Mouse (Mus musculus) ES-E14 (cell line): ENCODE data around the gene Rnf220. TPM values are rescaled to one million over a fixed set of nuclear protein-coding genes. Genes with fewer than 3 reads are reported as not detected.
A peak's percentile ranks its signal among the peaks of the same experiment; 100 is the strongest.

ENCODE experiments used
- DNase-seq: peaks from one replicate; pipeline ENCODE4 v3.0.0-alpha.2; 2013; ENCODE audit warnings: low read depth, low spot score
- H3K27ac ChIP-seq: 2 replicates; pipeline ENCODE4 v1.5.1; 2012; ENCODE audit warnings: low read depth, mild to moderate bottlenecking, low read length, moderate library complexity, mixed read lengths; ENCODE audit not compliant: poor library complexity, insufficient read depth, severe bottlenecking
- H3K36me3 ChIP-seq: 2 replicates; pipeline ENCODE4 v1.6.1; 2012; ENCODE audit warnings: mild to moderate bottlenecking, low read length, moderate library complexity, mixed read lengths; ENCODE audit not compliant: control insufficient read depth, poor library complexity, insufficient read depth, severe bottlenecking
- H3K4me1 ChIP-seq, 2 experiments: fragments of 150-350 bp in 1 of 2; sonication (generic) in 1 of 2; 2 replicates each; pipeline ENCODE4 v1.6.1; 2012; ENCODE audit warnings: low read length in 2 of 2, mild to moderate bottlenecking in 1 of 2, mixed read lengths in 1 of 2; ENCODE audit not compliant: control insufficient read depth in 2 of 2, insufficient read depth in 2 of 2, poor library complexity in 1 of 2
- H3K4me3 ChIP-seq, 2 experiments: fragments of 150-350 bp in 1 of 2; sonication (generic) in 1 of 2; 2 replicates each; pipeline ENCODE4 v1.5.1; 2012; ENCODE audit warnings: low read length in 2 of 2, low read depth in 1 of 2, mild to moderate bottlenecking in 1 of 2, mixed read lengths in 1 of 2; ENCODE audit not compliant: insufficient read depth in 1 of 2, poor library complexity in 1 of 2, severe bottlenecking in 1 of 2
- H3K9ac ChIP-seq: 2 replicates; pipeline ENCODE4 v1.6.1; 2012; ENCODE audit warnings: low read depth, mild to moderate bottlenecking, low read length, mixed read lengths; ENCODE audit not compliant: poor library complexity, insufficient read depth, severe bottlenecking
- H3K9me3 ChIP-seq: fragments of 150-350 bp; sonication (generic); 2 replicates; pipeline ENCODE4 v1.6.1; 2012; ENCODE audit warnings: low read depth, mild to moderate bottlenecking, low read length; ENCODE audit not compliant: control insufficient read depth, insufficient read depth
- CHD2 ChIP-seq: IDR thresholded peaks from 2 replicates; pipeline ENCODE4 v1.6.1; 2014; ENCODE audit warnings: mild to moderate bottlenecking, low read depth, low read length, inconsistent platforms
- HCFC1 ChIP-seq: IDR thresholded peaks from 2 replicates; pipeline ENCODE4 v1.6.1; 2012; ENCODE audit warnings: low read length, inconsistent platforms, borderline replicate concordance; ENCODE audit not compliant: insufficient read depth
- MAFK ChIP-seq: IDR thresholded peaks from 2 replicates; pipeline ENCODE4 v1.6.1; 2014; ENCODE audit warnings: mild to moderate bottlenecking, low read depth, low read length, inconsistent platforms; ENCODE audit not compliant: insufficient read depth
- ZC3H11A ChIP-seq: IDR thresholded peaks from 2 replicates; pipeline ENCODE4 v1.6.1; 2012; ENCODE audit warnings: low read depth, mild to moderate bottlenecking, inconsistent platforms, low read length, borderline replicate concordance
- ZNF384 ChIP-seq: IDR thresholded peaks from 2 replicates; pipeline ENCODE4 v1.6.1; 2012; ENCODE audit warnings: low read depth, low read length, inconsistent platforms
- in situ Hi-C, 2 experiments: fragments of 600-800 bp; cut with MboI; formaldehyde crosslinking; loops; one replicate each; pipeline ENCODE4 v1.15.1; 2025; ENCODE audit warnings: low sequenced_read_pairs in 2 of 2, inconsistent platforms in 1 of 2; ENCODE audit not compliant: unreplicated experiment in 2 of 2
- total RNA-seq: library from RNA; depleted of rRNA; stranded (reverse); fragments of 300-350 nt; gene quantifications from 2 replicates; pipeline ENCODE4 v1.2.3, GENCODE M21; 2012

Gene Rnf220
- total RNA-seq, 1 experiment, result 130 TPM

DNA sequence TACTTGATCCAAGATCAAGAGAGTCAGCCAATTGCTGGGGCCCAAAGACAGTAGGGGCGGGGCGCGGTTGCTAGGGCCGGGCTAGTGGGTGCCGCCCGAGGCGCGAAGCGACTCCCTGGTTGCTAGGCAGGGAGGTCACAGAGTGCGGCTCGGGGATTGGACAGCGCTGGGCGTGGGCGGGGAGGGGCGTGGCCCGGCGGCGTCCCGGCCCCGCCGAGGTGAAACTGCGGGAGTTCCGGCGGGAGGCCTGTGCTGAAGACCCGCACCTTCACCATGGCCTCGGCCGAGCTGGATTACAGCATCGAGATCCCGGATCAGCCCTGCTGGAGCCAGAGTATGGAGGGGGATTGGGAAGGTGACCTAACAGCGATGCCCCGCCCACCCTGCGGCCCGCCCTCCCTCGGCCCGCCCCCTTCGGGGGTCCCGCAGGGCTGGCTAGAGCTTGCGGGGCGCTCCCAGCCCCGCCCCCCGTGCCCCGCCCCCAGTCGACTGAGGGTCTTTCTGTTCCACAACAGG is 245.0 kb downstream of the Rnf220 start, which contains the start of the genes Tmem53 and Armh1:
Gene Tmem53, plus strand, starts transcription at position 151 of the 516 bp plus-strand sequence.
Gene Armh1, minus strand, starts transcription at position 325 of the 516 bp plus-strand sequence.
- in situ Hi-C loops, result no loop called here
- Histone ChIP-seq H3K9ac (peak within 1 kb of the TSS; percentile 88), H3K36me3 (no peaks in the 10 kb centered on the region), H3K4me3 (peak within 1 kb of the TSS; percentile 92 to 95), H3K4me1 (peaks cover 3 to 4% of the 10 kb centered on the region in 2 experiments; a peak in 3 of 4 replicates), H3K9me3 (no peaks in the 10 kb centered on the region), H3K27ac (peak within 1 kb of the TSS; percentile 91)
- TF ChIP-seq ZC3H11A (no peak), HCFC1 (peak; percentile 44; the same call in 1 of the 2 replicates)
- peak; percentile 96 for DNase-seq

DNA sequence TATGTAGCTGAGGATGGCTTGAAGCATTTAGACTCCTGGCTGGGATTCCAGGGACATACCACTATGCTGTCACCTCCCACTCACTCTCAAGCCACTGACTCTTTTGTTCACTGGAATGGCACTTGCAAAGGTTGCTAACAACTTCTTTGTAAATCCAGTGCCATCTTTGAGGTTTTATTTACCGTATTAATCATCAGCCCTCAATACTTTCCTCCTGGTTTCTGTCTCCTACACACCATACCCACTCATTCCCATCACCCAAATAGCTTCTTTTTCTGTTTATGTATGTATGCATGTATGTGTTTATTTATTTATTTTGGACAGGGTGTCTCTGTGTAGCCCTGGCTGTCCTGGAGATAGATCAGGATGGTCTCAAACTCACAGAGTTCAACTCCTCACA is 245.9 kb downstream of the Rnf220 start:
- in situ Hi-C loops, result no loop called here
- peaks cover 3 to 4% of the 10 kb centered on the region in 2 experiments; a peak in 3 of 4 replicates for H3K4me1 ChIP-seq
- H3K27ac ChIP-seq, result no peak overlapping the region
- TF ChIP-seq HCFC1 (no peak), ZC3H11A (no peak), ZNF384 (no peak), MAFK (no peak), CHD2 (no peak)
- DNase-seq, result no peak
- H3K9ac ChIP-seq, result no peak overlapping the region
- peak overlapping the region in 1 of 2 experiments; percentile 60; a peak in 2 of 4 replicates for H3K4me3 ChIP-seq
- H3K36me3 ChIP-seq, result no peaks in the 10 kb centered on the region
- H3K9me3 ChIP-seq, result no peaks in the 10 kb centered on the region

DNA sequence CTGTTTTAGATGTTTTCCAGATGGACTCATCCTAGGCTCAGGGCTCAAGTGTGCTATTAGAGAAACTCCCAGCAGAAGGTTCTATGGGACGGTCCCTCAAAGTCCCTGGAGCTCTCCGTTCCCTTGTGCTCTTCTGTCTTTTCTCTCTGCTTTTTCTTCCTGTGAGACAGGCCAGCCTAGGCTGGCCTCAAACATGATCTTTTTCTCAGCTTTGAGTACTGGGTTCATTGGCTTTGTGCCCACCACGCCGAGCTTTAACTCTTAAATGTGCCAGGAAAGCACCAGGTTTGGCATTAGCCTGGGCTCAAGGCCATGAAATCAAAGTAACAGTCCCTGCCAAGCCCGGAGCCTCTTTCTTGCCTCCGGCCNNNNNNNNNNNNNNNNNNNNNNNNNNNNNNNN is 256.0 kb downstream of the Rnf220 start:
- H3K9me3 ChIP-seq, result no peaks in the 10 kb centered on the region

DNA sequence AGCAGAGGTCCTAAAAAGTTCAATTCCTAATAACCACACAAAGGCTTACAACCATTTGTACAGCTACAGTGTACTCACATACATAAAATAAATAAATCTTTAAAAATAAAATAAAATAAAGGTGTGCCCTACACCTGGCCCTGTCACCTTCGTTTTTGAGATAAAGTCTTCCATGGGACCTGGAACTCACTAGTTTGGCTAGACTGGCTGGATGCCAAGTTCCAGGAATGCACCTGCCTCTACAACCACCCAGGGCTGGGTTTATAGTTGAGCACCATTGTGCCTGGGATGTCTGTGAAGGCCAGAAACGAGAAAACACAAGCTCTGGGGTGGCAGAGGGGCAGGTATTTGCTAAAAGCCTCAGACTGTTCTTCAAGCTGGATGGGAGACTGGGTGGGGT is 257.7 kb downstream of the Rnf220 start:
- no peak for DNase-seq
- Histone ChIP-seq H3K9ac (no peak overlapping the region), H3K27ac (no peak overlapping the region), H3K9me3 (no peaks in the 10 kb centered on the region), H3K36me3 (no peaks in the 10 kb centered on the region), H3K4me1 (peaks cover 0 to 3% of the 10 kb centered on the region in 2 experiments; a peak in 2 of 4 replicates), H3K4me3 (no peak overlapping the region)
- TF ChIP-seq ZC3H11A (no peak), ZNF384 (no peak), CHD2 (no peak), MAFK (no peak), HCFC1 (no peak)
- in situ Hi-C loops, result no loop called here

More for the DNA sequence above, 256.0 kb downstream of the Rnf220 start:
- in situ Hi-C loops, result no loop called here
- Histone ChIP-seq H3K4me3 (no peak overlapping the region), H3K27ac (no peak overlapping the region), H3K36me3 (no peaks in the 10 kb centered on the region), H3K4me1 (peaks cover 0 to 3% of the 10 kb centered on the region in 2 experiments; a peak in 2 of 4 replicates), H3K9ac (no peak overlapping the region)
- TF ChIP-seq ZNF384 (no peak), ZC3H11A (no peak), HCFC1 (no peak), MAFK (no peak), CHD2 (no peak)
- DNase-seq, result no peak

DNA sequence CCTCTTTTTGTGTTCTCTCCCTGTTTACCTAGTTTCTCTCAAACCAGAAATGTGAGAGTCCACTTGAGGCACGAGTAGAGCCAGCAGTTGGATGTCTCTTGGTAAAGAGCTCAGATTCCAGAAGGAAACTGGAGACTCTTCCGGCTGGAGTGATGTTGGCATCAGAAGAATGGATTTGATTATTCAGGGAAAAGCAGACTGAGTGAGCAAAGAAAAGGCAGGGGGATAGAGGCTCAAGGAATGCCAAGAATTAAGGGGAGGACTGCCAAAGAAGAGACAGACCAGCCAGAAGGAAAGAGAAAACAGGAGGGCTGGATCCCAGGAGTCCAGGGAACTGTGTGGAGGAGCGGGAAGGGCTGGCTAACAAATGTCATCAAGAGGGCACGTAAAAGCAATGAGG is 261.0 kb downstream of the Rnf220 start:
- no peaks in the 10 kb centered on the region for H3K4me1 ChIP-seq
- H3K4me3 ChIP-seq, result no peak overlapping the region
- H3K36me3 ChIP-seq, result no peaks in the 10 kb centered on the region
- in situ Hi-C loops, result no loop called here
- H3K9ac ChIP-seq, result no peak overlapping the region
- no peak for DNase-seq
- H3K9me3 ChIP-seq, result no peaks in the 10 kb centered on the region
- H3K27ac ChIP-seq, result no peak overlapping the region
- TF ChIP-seq ZNF384 (no peak), HCFC1 (no peak), CHD2 (no peak), MAFK (no peak), ZC3H11A (no peak)
